Mouse (Mus musculus) kidney, adult 2 months (tissue): ENCODE data around the gene Fam120a. TPM values are rescaled to one million over a fixed set of nuclear protein-coding genes. Genes with fewer than 3 reads are reported as not detected.

Source experiments
- DNase-seq: peaks from one replicate; pipeline ENCODE4 v3.0.0; 2021
- H3K27ac ChIP-seq: fragments of 200-500 bp; 2 replicates; pipeline ENCODE4 v1.5.1; 2012; ENCODE audit warnings: low read depth, low read length, control low read depth, inconsistent platforms; ENCODE audit not compliant: insufficient read depth
- H3K27me3 ChIP-seq: fragments of 200-500 bp; replicated peaks from 2 replicates; pipeline ENCODE4 v1.6.1; 2012; ENCODE audit warnings: mild to moderate bottlenecking, moderate library complexity, low read length, inconsistent platforms; ENCODE audit not compliant: control insufficient read depth, insufficient read depth
- H3K36me3 ChIP-seq: fragments of 200-500 bp; 2 replicates; pipeline ENCODE4 v1.6.1; 2012; ENCODE audit warnings: mild to moderate bottlenecking, moderate library complexity, low read length, inconsistent platforms; ENCODE audit not compliant: control insufficient read depth, insufficient read depth
- H3K4me1 ChIP-seq: fragments of 200-500 bp; 2 replicates; pipeline ENCODE4 v1.6.1; 2011; ENCODE audit warnings: low read length; ENCODE audit not compliant: control insufficient read depth, insufficient read depth
- H3K4me3 ChIP-seq: fragments of 200-500 bp; 2 replicates; pipeline ENCODE4 v1.5.1; 2011; ENCODE audit warnings: mild to moderate bottlenecking, low read depth, low read length, control low read depth; ENCODE audit not compliant: insufficient read depth
- CTCF ChIP-seq: fragments of 200-500 bp; conservative IDR thresholded peaks from 2 replicates; pipeline ENCODE4 v1.5.1; 2011; ENCODE audit warnings: low read depth, mild to moderate bottlenecking, control low read depth, low read length, moderate library complexity, mixed read lengths; ENCODE audit not compliant: insufficient read depth, insufficient read length
- POLR2A ChIP-seq: fragments of 200-500 bp; IDR thresholded peaks from one replicate; pipeline ENCODE4 v1.6.1; 2011; ENCODE audit warnings: low read depth, low read length, control low read depth
- WGBS: fragments of 180-500 bp; shearing (Covaris S2); methylation state at CpG from one replicate; pipeline ENCODE4 v1.1.7; 2018; 5-methylcytosine and 5-hydroxymethylcytosine counted together
- polyA plus RNA-seq: library from polyadenylated mRNA; depleted of rRNA; stranded (reverse); fragments of >200 nt; gene quantifications from 2 replicates; pipeline ENCODE4 v1.2.3, GENCODE M21; 2012

Fam120a gene
- polyA plus RNA-seq, 1 experiment, result 67.8 TPM

- no peaks in the 10 kb centered on the region for H3K36me3 ChIP-seq
- TF ChIP-seq POLR2A, result no peak
- TF ChIP-seq CTCF, result 0 out of 2 replicates have a peak, but pooled peaks have one; percentile 10
- peak overlapping the region; percentile 53 for H3K27ac ChIP-seq
- peak; percentile 77 for DNase-seq
- H3K4me1 ChIP-seq, result peaks cover 27% of the 10 kb centered on the region
- peak overlapping the region; percentile 1; the same call in 1 of the 2 replicates for H3K4me3 ChIP-seq
- 2% methylated on average over 7 of the region's 7 CpGs for WGBS
- no peaks in the 10 kb centered on the region for H3K27me3 ChIP-seq
Observed at GRCm38 (mm10) chr13:48965559-48966525, 2.0 kb downstream of the Fam120a start.

- H3K4me3 ChIP-seq, result no peak overlapping the region
- no peak for DNase-seq
- no peaks in the 10 kb centered on the region for H3K27me3 ChIP-seq
- H3K36me3 ChIP-seq, result no peaks in the 10 kb centered on the region
- TF ChIP-seq CTCF, result no peak
- no peak for TF ChIP-seq POLR2A
- no peak overlapping the region for H3K27ac ChIP-seq
- H3K4me1 ChIP-seq, result peaks cover 23% of the 10 kb centered on the region
- 43% methylated on average over 4 of the region's 4 CpGs for WGBS
Observed at GRCm38 (mm10) chr13:48964850-48965249, 3.0 kb downstream of the Fam120a start.

GRCm38 (mm10) chr13:48963111-48963510 is 4.7 kb downstream of the Fam120a start:
- H3K4me1 ChIP-seq, result peaks cover 30% of the 10 kb centered on the region
- no peak for TF ChIP-seq POLR2A
- no peak for TF ChIP-seq CTCF
- H3K36me3 ChIP-seq, result no peaks in the 10 kb centered on the region
- DNase-seq, result no peak
- peak overlapping the region; percentile 69; the same call in 1 of the 2 replicates for H3K27ac ChIP-seq
- 87% methylated on average over 1 of the region's 1 CpGs for WGBS
- no peaks in the 10 kb centered on the region for H3K27me3 ChIP-seq
- H3K4me3 ChIP-seq, result no peak overlapping the region

GRCm38 (mm10) chr13:48962519-48962918 is 5.3 kb downstream of the Fam120a start:
- peak; percentile 75 for DNase-seq
- TF ChIP-seq POLR2A (no peak), CTCF (no peak)
- peaks cover 31% of the 10 kb centered on the region for H3K4me1 ChIP-seq
- H3K27me3 ChIP-seq, result no peaks in the 10 kb centered on the region
- no peak overlapping the region for H3K4me3 ChIP-seq
- peak overlapping the region; percentile 69; the same call in 1 of the 2 replicates for H3K27ac ChIP-seq
- WGBS, result 15% methylated on average over 3 of the region's 3 CpGs
- no peaks in the 10 kb centered on the region for H3K36me3 ChIP-seq

GRCm38 (mm10) chr13:48958608-48959007 is 9.2 kb downstream of the Fam120a start:
- H3K27ac ChIP-seq, result no peak overlapping the region
- H3K27me3 ChIP-seq, result no peaks in the 10 kb centered on the region
- TF ChIP-seq POLR2A, result no peak
- no peaks in the 10 kb centered on the region for H3K36me3 ChIP-seq
- DNase-seq, result peak; percentile 34
- WGBS, result 33% methylated on average over 4 of the region's 4 CpGs
- no peak overlapping the region for H3K4me3 ChIP-seq
- H3K4me1 ChIP-seq, result peaks cover 25% of the 10 kb centered on the region

GRCm38 (mm10) chr13:48954825-48955224 is 13.0 kb downstream of the Fam120a start:
- no peak for DNase-seq
- TF ChIP-seq POLR2A (no peak), CTCF (no peak)
- H3K4me1 ChIP-seq, result peaks cover 15% of the 10 kb centered on the region
- WGBS, result 82% methylated on average over 4 of the region's 4 CpGs
- H3K27ac ChIP-seq, result no peak overlapping the region
- no peaks in the 10 kb centered on the region for H3K36me3 ChIP-seq
- no peaks in the 10 kb centered on the region for H3K27me3 ChIP-seq
- H3K4me3 ChIP-seq, result no peak overlapping the region

GRCm38 (mm10) chr13:48950600-48951241 is 17.1 kb downstream of the Fam120a start:
- Histone ChIP-seq H3K4me3 (no peak overlapping the region), H3K36me3 (peaks cover 4% of the 10 kb centered on the region), H3K27me3 (no peaks in the 10 kb centered on the region), H3K27ac (no peak overlapping the region), H3K4me1 (no peaks in the 10 kb centered on the region; the same call in 1 of the 2 replicates)
- TF ChIP-seq POLR2A (no peak), CTCF (no peak)
- DNase-seq, result no peak
- WGBS, result 52% methylated on average over 5 of the region's 5 CpGs
